Comparison of ENCODE assay signal across 13 mouse cellular contexts in genomic region chr1:138326091-138326490, GRCm38 (mm10). TPM values are rescaled to one million over a fixed set of nuclear protein-coding genes. Genes with fewer than 3 reads are reported as not detected.
DNase-seq lines count a peak whose midpoint lies in the region; ATAC-seq and TF ChIP-seq lines count a peak whose summit lies in the region.
"Had no signal": no experiment of that assay in that cellular context is flagged by ENCODE, and none has a peak within 500 bp of the region (broad histone marks: within the 10 kb centered on the region; RNA-seq: fewer than 3 reads in every experiment).

No protein-coding gene starts in this region.

- DNase-seq in heart, postnatal 10 days: peak; percentile 40 to 44
- DNase-seq in heart, embryonic 10.5 days (ENCODE audit: low spot score): no peak
- DNase-seq in brain, embryonic 14.5 days (ENCODE audit: low read depth): peak; percentile 82
- DNase-seq in lung, postnatal 0 days (ENCODE audit: low spot score): peak; percentile 15
- DNase-seq in spleen, adult 12 weeks (ENCODE audit: low spot score): no peak
- no peak for DNase-seq in urinary bladder, adult 2 months (ENCODE audit: low spot score)
- no peak for DNase-seq in layer of hippocampus, adult 11-12 months (ENCODE audit: low spot score)
- DNase-seq: cerebellum, adult 11-12 months; gastrocnemius, postnatal 36 days had no signal

- H3K4me2 ChIP-seq in hindbrain, embryonic 12.5 days (replicated peaks): no peak overlapping the region
- no peak overlapping the region for H3K4me2 ChIP-seq in lung, postnatal 0 days (replicated peaks; ENCODE audit: low read depth, low read length)
- H3K4me2 ChIP-seq: embryonic facial prominence, embryonic 15.5 days had no signal

- no peaks in the 10 kb centered on the region for H3K9me3 ChIP-seq in heart, embryonic 10.5 days
- H3K9me3 ChIP-seq in hindbrain, embryonic 12.5 days (replicated peaks): no peaks in the 10 kb centered on the region
- no peaks in the 10 kb centered on the region for H3K9me3 ChIP-seq in lung, postnatal 0 days (ENCODE audit: low read length)
- H3K9me3 ChIP-seq: embryonic facial prominence, embryonic 15.5 days had no signal

- H3K36me3 ChIP-seq in heart, embryonic 10.5 days: no peaks in the 10 kb centered on the region
- H3K36me3 ChIP-seq in hindbrain, embryonic 12.5 days: no peaks in the 10 kb centered on the region
- no peaks in the 10 kb centered on the region for H3K36me3 ChIP-seq in lung, postnatal 0 days (ENCODE audit: insufficient read depth, low read length)
- H3K36me3 ChIP-seq: embryonic facial prominence, embryonic 15.5 days had no signal

- intact Hi-C loops in heart, postnatal 10 days (cut with DNase I): loop anchor here (5.0 to 10.0 kb wide), 6 partner anchors 161 to 756 kb away; partner anchors contain the start of gene Nek7

- WGBS in heart, embryonic 10.5 days: 70% methylated on average over 4 of the region's 4 CpGs
- 31% methylated on average over 4 of the region's 4 CpGs for WGBS in hindbrain, embryonic 12.5 days
- WGBS in lung, postnatal 0 days: 35% methylated on average over 4 of the region's 4 CpGs

- H3K9ac ChIP-seq in hindbrain, embryonic 12.5 days: peak overlapping the region; percentile 25; the same call in 1 of the 2 replicates
- H3K9ac ChIP-seq in lung, postnatal 0 days (replicated peaks; ENCODE audit: low read depth): no peak overlapping the region
- H3K9ac ChIP-seq: embryonic facial prominence, embryonic 15.5 days had no signal

- no peak for TF ChIP-seq EP300 in lung, postnatal 0 days (IDR thresholded peaks at IDR 0.05)

- no peak for TF ChIP-seq POLR2A in brain, embryonic 14.5 days (IDR thresholded peaks at IDR 0.05; ENCODE audit: borderline replicate concordance, extremely low read depth, insufficient read depth, insufficient read length, poor library complexity, severe bottlenecking)

- peak; percentile 60; the same call in 1 of the 2 replicates for ATAC-seq in hindbrain, embryonic 12.5 days (ENCODE audit: low FRiP score)
- peak; percentile 33; the same call in 1 of the 2 replicates for ATAC-seq in lung, postnatal 0 days

- H3K4me1 ChIP-seq in heart, embryonic 10.5 days: no peaks in the 10 kb centered on the region
- peaks cover 17% of the 10 kb centered on the region for H3K4me1 ChIP-seq in hindbrain, embryonic 12.5 days
- no peaks in the 10 kb centered on the region for H3K4me1 ChIP-seq in lung, postnatal 0 days (ENCODE audit: insufficient read depth, low read depth, low read length)
- H3K4me1 ChIP-seq: embryonic facial prominence, embryonic 15.5 days had no signal

- no peaks in the 10 kb centered on the region for H3K27me3 ChIP-seq in heart, embryonic 10.5 days (ENCODE audit: insufficient read depth, poor library complexity, severe bottlenecking)
- H3K27me3 ChIP-seq in hindbrain, embryonic 12.5 days: no peaks in the 10 kb centered on the region
- H3K27me3 ChIP-seq in lung, postnatal 0 days (replicated peaks; ENCODE audit: insufficient read depth, low read length): no peaks in the 10 kb centered on the region
- H3K27me3 ChIP-seq: embryonic facial prominence, embryonic 15.5 days had no signal

- no peak overlapping the region for H3K4me3 ChIP-seq in heart, embryonic 10.5 days
- no peak overlapping the region for H3K4me3 ChIP-seq in hindbrain, embryonic 12.5 days
- no peak overlapping the region for H3K4me3 ChIP-seq in lung, postnatal 0 days (ENCODE audit: low read depth, low read length)
- H3K4me3 ChIP-seq: embryonic facial prominence, embryonic 15.5 days had no signal

- H3K27ac ChIP-seq in heart, embryonic 10.5 days: no peak overlapping the region
- no peak overlapping the region for H3K27ac ChIP-seq in hindbrain, embryonic 12.5 days
- H3K27ac ChIP-seq in lung, postnatal 0 days (ENCODE audit: low read length): no peak overlapping the region
- H3K27ac ChIP-seq: embryonic facial prominence, embryonic 15.5 days had no signal

- TF ChIP-seq CTCF in brain, embryonic 14.5 days (IDR thresholded peaks at IDR 0.05; ENCODE audit: borderline replicate concordance, extremely low read depth, insufficient read depth, insufficient read length): no peak
- no peak for TF ChIP-seq CTCF in lung, postnatal 0 days (IDR thresholded peaks at IDR 0.05)

RNA-seq across cellular contexts. Expression of gene Atp6v1g3, which starts 52.6 kb away (rescaled TPM):
- not detected for total RNA-seq in heart, postnatal 10 days (2021)
- not detected in 2 replicates for polyA plus RNA-seq in heart, embryonic 10.5 days (2016; fragmentation: Nextera tagmentation; extraction: Ambion mirVana)
- not detected in 2 replicates for polyA plus RNA-seq in brain, embryonic 14.5 days (2012; rRNA removed)
- not detected in 2 replicates for polyA plus RNA-seq in hindbrain, embryonic 12.5 days (2016; fragmentation: Nextera tagmentation; extraction: Ambion mirVana)
- polyA plus RNA-seq in lung, postnatal 0 days (2015; fragmentation: Nextera tagmentation; extraction: Ambion mirVana): 0.33 and 0.39 TPM in 2 replicates
- polyA plus RNA-seq in urinary bladder, adult 2 months (2012; rRNA removed): not detected in 2 replicates
- total RNA-seq: gastrocnemius, postnatal 36 days had no signal
- polyA plus RNA-seq: intestine, embryonic 14.5 days; small intestine, adult 2 months had no signal

Comparison
In these comparisons a context has a peak if more than half of its experiments do, and no peak if none do; other contexts are left out.
1. DNase-seq: peak in heart, postnatal 10 days (2 of 2), brain, embryonic 14.5 days (single experiment) and lung, postnatal 0 days (single experiment); none in heart, embryonic 10.5 days (single experiment), spleen, adult 12 weeks (single experiment), urinary bladder, adult 2 months (single experiment) and layer of hippocampus, adult 11-12 months (single experiment).